Mouse (Mus musculus): ENCODE measurements around the gene Iffo1. TPM values are rescaled to one million over a fixed set of nuclear protein-coding genes. Genes with fewer than 3 reads are reported as not detected.

Gene Iffo1
- total RNA-seq, 2 experiments from 2014 or later = 18.4 to 21.8 TPM

- no peak for DNase-seq
Measured at GRCm38 (mm10) chr6:125139747-125140146, 5.3 kb upstream of the Iffo1 start.

GRCm38 (mm10) chr6:125142436-125142835, 2.6 kb upstream of the Iffo1 start:
- no peak for DNase-seq

- no peak for DNase-seq
Measured at GRCm38 (mm10) chr6:125143128-125143527, 1.9 kb upstream of the Iffo1 start.

- DNase-seq = no peak
Measured at GRCm38 (mm10) chr6:125143904-125144303, 1.1 kb upstream of the Iffo1 start.

- DNase-seq = peak in 1 of 2 experiments; percentile 44
Measured at GRCm38 (mm10) chr6:125145479-125145951, 474 bp downstream of the Iffo1 start.

- DNase-seq = no peak
Measured at GRCm38 (mm10) chr6:125146148-125146547, 1.1 kb downstream of the Iffo1 start.

GRCm38 (mm10) chr6:125146797-125147196, 1.8 kb downstream of the Iffo1 start:
- peak; percentile 73 to 79 for DNase-seq

- DNase-seq = no peak
Measured at GRCm38 (mm10) chr6:125147329-125147728, 2.3 kb downstream of the Iffo1 start.

GRCm38 (mm10) chr6:125148251-125148925, 3.3 kb downstream of the Iffo1 start:
- DNase-seq = peak; percentile 43 to 61

- peak in 1 of 2 experiments; percentile 39 for DNase-seq
Measured at GRCm38 (mm10) chr6:125148926-125149568, 4.0 kb downstream of the Iffo1 start.

GRCm38 (mm10) chr6:125149569-125149950, 4.5 kb downstream of the Iffo1 start:
- DNase-seq = no peak

GRCm38 (mm10) chr6:125152212-125153017, 7.4 kb downstream of the Iffo1 start:
- DNase-seq = no peak

- no peak for DNase-seq
Measured at GRCm38 (mm10) chr6:125153018-125153389, 8.0 kb downstream of the Iffo1 start.

- DNase-seq = no peak
Measured at GRCm38 (mm10) chr6:125153682-125154081, 8.6 kb downstream of the Iffo1 start.

- DNase-seq = no peak
Measured at GRCm38 (mm10) chr6:125154550-125154949, 9.5 kb downstream of the Iffo1 start.

GRCm38 (mm10) chr6:125155262-125155661, 10.2 kb downstream of the Iffo1 start:
- no peak for DNase-seq

- no peak for DNase-seq
Measured at GRCm38 (mm10) chr6:125156491-125156890, 11.4 kb downstream of the Iffo1 start.

GRCm38 (mm10) chr6:125156903-125157614, 12.0 kb downstream of the Iffo1 start:
- DNase-seq = no peak

- no peak for DNase-seq
Measured at GRCm38 (mm10) chr6:125158944-125159492, 14.0 kb downstream of the Iffo1 start.

- DNase-seq = no peak
Measured at GRCm38 (mm10) chr6:125159773-125160557, 14.9 kb downstream of the Iffo1 start.

- DNase-seq = no peak
Measured at GRCm38 (mm10) chr6:125160558-125160853, 15.5 kb downstream of the Iffo1 start.
